Mouse (Mus musculus): ENCODE measurements around the gene Nktr. TPM values are rescaled to one million over a fixed set of nuclear protein-coding genes. Genes with fewer than 3 reads are reported as not detected.
A peak's percentile ranks its signal among the peaks of the same experiment; 100 is the strongest.

Gene Nktr
- polyA plus RNA-seq (2021) = 54.5 TPM

GRCm38 (mm10) chr9:121718792-121719318 lies at the start of gene Nktr:
Gene Nktr, plus strand, starts transcription at chr9:121719169.
- ATAC-seq (peak; percentile 92), DNase-seq (ENCODE audit: low read depth, low spot score) (peak; percentile 84)
- CTCF ChIA-PET = no interaction called here
- TF ChIP-seq CTCF (IDR thresholded peaks at IDR 0.05) = no peak
- in situ Hi-C loops (cut with MboI; ENCODE audit: low pct_unique_long_range_greater_than_20kb) = no loop called here
- no peaks in the 10 kb centered on the region for H3K27me3 ChIP-seq
- POLR2A ChIA-PET = interaction anchor here (0.7 to 1.7 kb wide), 6 partner anchors 9 to 137 kb away, joined by 3 to 9 read pairs (median 4); partner anchors contain the start of genes Sec22c and Ss18l2

GRCm38 (mm10) chr9:121669348-121669791 lies 49.6 kb upstream of the Nktr start:
- ATAC-seq = peak; percentile 44
- POLR2A ChIA-PET = no interaction called here
- CTCF ChIA-PET = interaction anchor here (1.3 to 1.4 kb wide), 2 partner anchors 30 to 90 kb away, joined by 3 to 5 read pairs; partner anchors contain the start of gene Zfp651
- TF ChIP-seq CTCF (IDR thresholded peaks at IDR 0.05) = no peak
- H3K27me3 ChIP-seq = peaks cover 60% of the 10 kb centered on the region
- in situ Hi-C loops (cut with MboI; ENCODE audit: low pct_unique_long_range_greater_than_20kb) = no loop called here
- DNase-seq (ENCODE audit: low read depth, low spot score) = no peak

GRCm38 (mm10) chr9:121671300-121671699 lies 47.7 kb upstream of the Nktr start:
- in situ Hi-C loops (cut with MboI; ENCODE audit: low pct_unique_long_range_greater_than_20kb) = no loop called here
- CTCF ChIA-PET = interaction anchor here (0.8 to 2.5 kb wide), 7 partner anchors 10 to 194 kb away, joined by 3 to 11 read pairs (median 3); no protein-coding TSS in a partner anchor
- no peak for DNase-seq (ENCODE audit: low read depth, low spot score)

GRCm38 (mm10) chr9:121672311-121672710 lies 46.7 kb upstream of the Nktr start:
- ChIA-PET POLR2A (no interaction called here), CTCF (interaction anchor here (1.3 to 2.5 kb wide), 3 partner anchors 11 to 23 kb away, joined by 3 to 11 read pairs (median 5); no protein-coding TSS in a partner anchor)
- ATAC-seq (no peak), DNase-seq (ENCODE audit: low read depth, low spot score) (no peak)
- H3K27me3 ChIP-seq = peaks cover 36% of the 10 kb centered on the region
- no peak for TF ChIP-seq CTCF (IDR thresholded peaks at IDR 0.05)
- in situ Hi-C loops (cut with MboI; ENCODE audit: low pct_unique_long_range_greater_than_20kb) = no loop called here

More at GRCm38 (mm10) chr9:121671300-121671699, 47.7 kb upstream of the Nktr start:
- POLR2A ChIA-PET = no interaction called here
- peak; percentile 76 for TF ChIP-seq CTCF (IDR thresholded peaks at IDR 0.05)
- peaks cover 46% of the 10 kb centered on the region for H3K27me3 ChIP-seq
- peak; percentile 27 for ATAC-seq

- no peak for DNase-seq (ENCODE audit: low read depth, low spot score)
- CTCF ChIA-PET = no interaction called here
- POLR2A ChIA-PET = no interaction called here
- peaks cover 28% of the 10 kb centered on the region for H3K27me3 ChIP-seq
- no peak for TF ChIP-seq CTCF (IDR thresholded peaks at IDR 0.05)
- in situ Hi-C loops (cut with MboI; ENCODE audit: low pct_unique_long_range_greater_than_20kb) = no loop called here
- ATAC-seq = no peak
Observed at GRCm38 (mm10) chr9:121673716-121674115, 45.3 kb upstream of the Nktr start.

GRCm38 (mm10) chr9:121675011-121675410 lies 44.0 kb upstream of the Nktr start:
- in situ Hi-C loops (cut with MboI; ENCODE audit: low pct_unique_long_range_greater_than_20kb) = loop anchor here (5.0 kb wide), 1 partner anchor 193 kb away; no protein-coding TSS in a partner anchor
- H3K27me3 ChIP-seq = peaks cover 15% of the 10 kb centered on the region
- CTCF ChIA-PET = no interaction called here
- TF ChIP-seq CTCF (IDR thresholded peaks at IDR 0.05) = no peak
- no peak for DNase-seq (ENCODE audit: low read depth, low spot score)
- POLR2A ChIA-PET = no interaction called here
- no peak for ATAC-seq

- in situ Hi-C loops (cut with MboI; ENCODE audit: low pct_unique_long_range_greater_than_20kb) = loop anchor here (5.0 kb wide), 1 partner anchor 193 kb away; no protein-coding TSS in a partner anchor
- DNase-seq (ENCODE audit: low read depth, low spot score) = no peak
- H3K27me3 ChIP-seq = peaks cover 11% of the 10 kb centered on the region
- POLR2A ChIA-PET = no interaction called here
- TF ChIP-seq CTCF (IDR thresholded peaks at IDR 0.05) = no peak
- CTCF ChIA-PET = no interaction called here
- no peak for ATAC-seq
Observed at GRCm38 (mm10) chr9:121675556-121675955, 43.4 kb upstream of the Nktr start.

GRCm38 (mm10) chr9:121677069-121677468 lies 41.9 kb upstream of the Nktr start:
- no peak for ATAC-seq
- peaks cover 5% of the 10 kb centered on the region for H3K27me3 ChIP-seq
- in situ Hi-C loops (cut with MboI; ENCODE audit: low pct_unique_long_range_greater_than_20kb) = loop anchor here (5.0 kb wide), 1 partner anchor 195 kb away; no protein-coding TSS in a partner anchor
- DNase-seq (ENCODE audit: low read depth, low spot score) = no peak
- ChIA-PET CTCF (no interaction called here), POLR2A (no interaction called here)
- TF ChIP-seq CTCF (IDR thresholded peaks at IDR 0.05) = no peak

- H3K27me3 ChIP-seq = peaks cover 5% of the 10 kb centered on the region
- TF ChIP-seq CTCF (IDR thresholded peaks at IDR 0.05) = no peak
- DNase-seq (ENCODE audit: low read depth, low spot score) = no peak
- POLR2A ChIA-PET = no interaction called here
- CTCF ChIA-PET = no interaction called here
- in situ Hi-C loops (cut with MboI; ENCODE audit: low pct_unique_long_range_greater_than_20kb) = loop anchor here (5.0 kb wide), 1 partner anchor 195 kb away; no protein-coding TSS in a partner anchor
- no peak for ATAC-seq
Observed at GRCm38 (mm10) chr9:121677476-121677875, 41.5 kb upstream of the Nktr start.

GRCm38 (mm10) chr9:121679549-121679948 lies 39.4 kb upstream of the Nktr start:
- ChIA-PET POLR2A (no interaction called here), CTCF (interaction anchor here (0.8 to 2.0 kb wide), 4 partner anchors 9 to 202 kb away, joined by 3 to 9 read pairs (median 3); no protein-coding TSS in a partner anchor)
- TF ChIP-seq CTCF (IDR thresholded peaks at IDR 0.05) = peak; percentile 91
- in situ Hi-C loops (cut with MboI; ENCODE audit: low pct_unique_long_range_greater_than_20kb) = loop anchor here (5.0 kb wide), 1 partner anchor 197 kb away; no protein-coding TSS in a partner anchor
- no peaks in the 10 kb centered on the region for H3K27me3 ChIP-seq
- DNase-seq (ENCODE audit: low read depth, low spot score) (no peak), ATAC-seq (peak; percentile 20)

GRCm38 (mm10) chr9:121681191-121681590 lies 37.8 kb upstream of the Nktr start:
- no peak for ATAC-seq
- no peaks in the 10 kb centered on the region for H3K27me3 ChIP-seq
- in situ Hi-C loops (cut with MboI; ENCODE audit: low pct_unique_long_range_greater_than_20kb) = no loop called here
- POLR2A ChIA-PET = no interaction called here
- CTCF ChIA-PET = no interaction called here
- no peak for DNase-seq (ENCODE audit: low read depth, low spot score)
- TF ChIP-seq CTCF (IDR thresholded peaks at IDR 0.05) = no peak

Measured in Patski (cell line).